Mouse (Mus musculus): ENCODE measurements at regions not wholly inside any gene's neighbourhood (a gene's known extent, or its start where the extent isn't known, plus 50 kb on each side); places are given as distances from the start of the nearest gene placed in this dataset.

- H3K27me3 ChIP-seq (ENCODE audit: control insufficient read depth, insufficient read depth, insufficient read length) = no peaks in the 10 kb centered on the region
- H3K36me3 ChIP-seq (ENCODE audit: control insufficient read depth, insufficient read depth) = no peaks in the 10 kb centered on the region
- H3K4me2 ChIP-seq (ENCODE audit: low read depth) = no peak overlapping the region
- H3K79me2 ChIP-seq (ENCODE audit: control insufficient read depth, insufficient read depth) = no peaks in the 10 kb centered on the region
- H3ac ChIP-seq (ENCODE audit: control insufficient read depth, insufficient read length) = no peak overlapping the region
- H3K4me3 ChIP-seq = no peak overlapping the region
- TF ChIP-seq TCF3 (IDR thresholded peaks at IDR 0.05; ENCODE audit: insufficient read length, low read depth) = no peak
- no peak for TF ChIP-seq MYOG (IDR thresholded peaks at IDR 0.05; ENCODE audit: control insufficient read depth in 1 of 3, insufficient read depth in 1 of 3, insufficient read length in 2 of 3, low read depth in 2 of 3)
- TF ChIP-seq USF1 (IDR thresholded peaks at IDR 0.05; ENCODE audit: low read depth) = no peak
- no peak for TF ChIP-seq MAX (IDR thresholded peaks at IDR 0.05; ENCODE audit: low read depth)
- no peak for TF ChIP-seq POLR2A (IDR thresholded peaks at IDR 0.05; ENCODE audit: insufficient read length, low read depth)
- no peak for TF ChIP-seq E2F4 (IDR thresholded peaks at IDR 0.05; ENCODE audit: insufficient read depth)
Measured at GRCm38 (mm10) chr4:105496176-105496575, 293.5 kb upstream of the Gm12728 start.

- H3K27me3 ChIP-seq (ENCODE audit: control insufficient read depth, insufficient read depth, insufficient read length) = no peaks in the 10 kb centered on the region
- no peaks in the 10 kb centered on the region for H3K36me3 ChIP-seq (ENCODE audit: control insufficient read depth, insufficient read depth)
- no peak overlapping the region for H3ac ChIP-seq (ENCODE audit: control insufficient read depth, insufficient read length)
- H3K4me3 ChIP-seq = no peak overlapping the region
- no peak for TF ChIP-seq SRF (IDR thresholded peaks at IDR 0.05; ENCODE audit: control insufficient read depth, insufficient read length, low read depth)
- no peak for TF ChIP-seq E2F4 (IDR thresholded peaks at IDR 0.05; ENCODE audit: insufficient read depth)
- TF ChIP-seq POLR2AphosphoS2 (IDR thresholded peaks at IDR 0.05; ENCODE audit: insufficient read length, low read depth) = no peak
- TF ChIP-seq USF1 (IDR thresholded peaks at IDR 0.05; ENCODE audit: low read depth) = no peak
- no peak for TF ChIP-seq POLR2A (IDR thresholded peaks at IDR 0.05; ENCODE audit: insufficient read length, low read depth)
- TF ChIP-seq MYOG (IDR thresholded peaks at IDR 0.05; ENCODE audit: control insufficient read depth in 1 of 3, insufficient read depth in 1 of 3, insufficient read length in 2 of 3, low read depth in 2 of 3) = no peak
- no peak for TF ChIP-seq MAX (IDR thresholded peaks at IDR 0.05; ENCODE audit: low read depth)
- TF ChIP-seq MYOD1 (IDR thresholded peaks at IDR 0.05; ENCODE audit: control insufficient read depth in 1 of 3, insufficient read length in 2 of 3, low read depth in 2 of 3) = no peak
- TF ChIP-seq REST (IDR thresholded peaks at IDR 0.05; ENCODE audit: insufficient read depth, insufficient read length) = no peak
- no peak for TF ChIP-seq TCF12 (IDR thresholded peaks at IDR 0.05; ENCODE audit: insufficient read depth, poor library complexity, severe bottlenecking)
- TF ChIP-seq CEBPB (IDR thresholded peaks at IDR 0.05; ENCODE audit: insufficient read depth, poor library complexity, severe bottlenecking) = no peak
- TF ChIP-seq TCF3 (IDR thresholded peaks at IDR 0.05; ENCODE audit: insufficient read length, low read depth) = no peak
- H3K4me2 ChIP-seq (ENCODE audit: low read depth) = no peak overlapping the region
- no peaks in the 10 kb centered on the region for H3K79me2 ChIP-seq (ENCODE audit: control insufficient read depth, insufficient read depth)
Measured at GRCm38 (mm10) chr4:105506190-105506589, 283.5 kb upstream of the Gm12728 start.

- no peaks in the 10 kb centered on the region for H3K36me3 ChIP-seq (ENCODE audit: control insufficient read depth, insufficient read depth)
- no peak overlapping the region for H3K4me3 ChIP-seq
- no peaks in the 10 kb centered on the region for H3K79me2 ChIP-seq (ENCODE audit: control insufficient read depth, insufficient read depth)
- H3K4me2 ChIP-seq (ENCODE audit: low read depth) = no peak overlapping the region
- no peaks in the 10 kb centered on the region for H3K27me3 ChIP-seq (ENCODE audit: control insufficient read depth, insufficient read depth, insufficient read length)
- TF ChIP-seq E2F4 (IDR thresholded peaks at IDR 0.05; ENCODE audit: insufficient read depth) = no peak
- TF ChIP-seq MAX (IDR thresholded peaks at IDR 0.05; ENCODE audit: low read depth) = no peak
- no peak for TF ChIP-seq SRF (IDR thresholded peaks at IDR 0.05; ENCODE audit: control insufficient read depth, insufficient read length, low read depth)
- TF ChIP-seq TCF3 (IDR thresholded peaks at IDR 0.05; ENCODE audit: insufficient read length, low read depth) = no peak
- TF ChIP-seq USF1 (IDR thresholded peaks at IDR 0.05; ENCODE audit: low read depth) = no peak
- TF ChIP-seq POLR2AphosphoS2 (IDR thresholded peaks at IDR 0.05; ENCODE audit: insufficient read length, low read depth) = no peak
- TF ChIP-seq MYOG (IDR thresholded peaks at IDR 0.05; ENCODE audit: control insufficient read depth in 1 of 3, insufficient read depth in 1 of 3, insufficient read length in 2 of 3, low read depth in 2 of 3) = no peak
- TF ChIP-seq TCF12 (IDR thresholded peaks at IDR 0.05; ENCODE audit: insufficient read depth, poor library complexity, severe bottlenecking) = no peak
- no peak for TF ChIP-seq MYOD1 (IDR thresholded peaks at IDR 0.05; ENCODE audit: control insufficient read depth in 1 of 3, insufficient read length in 2 of 3, low read depth in 2 of 3)
- TF ChIP-seq REST (IDR thresholded peaks at IDR 0.05; ENCODE audit: insufficient read depth, insufficient read length) = no peak
- TF ChIP-seq POLR2A (IDR thresholded peaks at IDR 0.05; ENCODE audit: insufficient read length, low read depth) = no peak
- no peak for TF ChIP-seq CEBPB (IDR thresholded peaks at IDR 0.05; ENCODE audit: insufficient read depth, poor library complexity, severe bottlenecking)
- H3ac ChIP-seq (ENCODE audit: control insufficient read depth, insufficient read length) = no peak overlapping the region
Measured at GRCm38 (mm10) chr4:105507221-105507620, 282.4 kb upstream of the Gm12728 start.

- Histone ChIP-seq H3K4me2 (ENCODE audit: low read depth) (no peak overlapping the region), H3K27me3 (ENCODE audit: control insufficient read depth, insufficient read depth, insufficient read length) (no peaks in the 10 kb centered on the region), H3K36me3 (ENCODE audit: control insufficient read depth, insufficient read depth) (no peaks in the 10 kb centered on the region), H3ac (ENCODE audit: control insufficient read depth, insufficient read length) (no peak overlapping the region), H3K4me3 (no peak overlapping the region), H3K79me2 (ENCODE audit: control insufficient read depth, insufficient read depth) (no peaks in the 10 kb centered on the region)
- TF ChIP-seq POLR2AphosphoS2 (IDR thresholded peaks at IDR 0.05; ENCODE audit: insufficient read length, low read depth) (no peak), MYOG (IDR thresholded peaks at IDR 0.05; ENCODE audit: control insufficient read depth in 1 of 3, insufficient read depth in 1 of 3, insufficient read length in 2 of 3, low read depth in 2 of 3) (no peak), E2F4 (IDR thresholded peaks at IDR 0.05; ENCODE audit: insufficient read depth) (no peak), REST (IDR thresholded peaks at IDR 0.05; ENCODE audit: insufficient read depth, insufficient read length) (no peak), SRF (IDR thresholded peaks at IDR 0.05; ENCODE audit: control insufficient read depth, insufficient read length, low read depth) (no peak), MAX (IDR thresholded peaks at IDR 0.05; ENCODE audit: low read depth) (no peak), MYOD1 (IDR thresholded peaks at IDR 0.05; ENCODE audit: control insufficient read depth in 1 of 3, insufficient read length in 2 of 3, low read depth in 2 of 3) (no peak), TCF3 (IDR thresholded peaks at IDR 0.05; ENCODE audit: insufficient read length, low read depth) (no peak), POLR2A (IDR thresholded peaks at IDR 0.05; ENCODE audit: insufficient read length, low read depth) (no peak), TCF12 (IDR thresholded peaks at IDR 0.05; ENCODE audit: insufficient read depth, poor library complexity, severe bottlenecking) (no peak), USF1 (IDR thresholded peaks at IDR 0.05; ENCODE audit: low read depth) (no peak), CEBPB (IDR thresholded peaks at IDR 0.05; ENCODE audit: insufficient read depth, poor library complexity, severe bottlenecking) (no peak)
Measured at GRCm38 (mm10) chr4:105509091-105509490, 280.6 kb upstream of the Gm12728 start.

- Histone ChIP-seq H3K4me2 (ENCODE audit: low read depth) (no peak overlapping the region), H3K36me3 (ENCODE audit: control insufficient read depth, insufficient read depth) (no peaks in the 10 kb centered on the region), H3K4me3 (no peak overlapping the region), H3K27me3 (ENCODE audit: control insufficient read depth, insufficient read depth, insufficient read length) (no peaks in the 10 kb centered on the region), H3ac (ENCODE audit: control insufficient read depth, insufficient read length) (no peak overlapping the region), H3K79me2 (ENCODE audit: control insufficient read depth, insufficient read depth) (no peaks in the 10 kb centered on the region)
- no peak for TF ChIP-seq MAX (IDR thresholded peaks at IDR 0.05; ENCODE audit: low read depth)
- no peak for TF ChIP-seq CEBPB (IDR thresholded peaks at IDR 0.05; ENCODE audit: insufficient read depth, poor library complexity, severe bottlenecking)
- no peak for TF ChIP-seq TCF3 (IDR thresholded peaks at IDR 0.05; ENCODE audit: insufficient read length, low read depth)
- TF ChIP-seq USF1 (IDR thresholded peaks at IDR 0.05; ENCODE audit: low read depth) = no peak
- TF ChIP-seq E2F4 (IDR thresholded peaks at IDR 0.05; ENCODE audit: insufficient read depth) = no peak
- TF ChIP-seq POLR2AphosphoS2 (IDR thresholded peaks at IDR 0.05; ENCODE audit: insufficient read length, low read depth) = no peak
- no peak for TF ChIP-seq POLR2A (IDR thresholded peaks at IDR 0.05; ENCODE audit: insufficient read length, low read depth)
- TF ChIP-seq MYOD1 (IDR thresholded peaks at IDR 0.05; ENCODE audit: control insufficient read depth in 1 of 3, insufficient read length in 2 of 3, low read depth in 2 of 3) = no peak
- TF ChIP-seq SRF (IDR thresholded peaks at IDR 0.05; ENCODE audit: control insufficient read depth, insufficient read length, low read depth) = no peak
- no peak for TF ChIP-seq REST (IDR thresholded peaks at IDR 0.05; ENCODE audit: insufficient read depth, insufficient read length)
- no peak for TF ChIP-seq MYOG (IDR thresholded peaks at IDR 0.05; ENCODE audit: control insufficient read depth in 1 of 3, insufficient read depth in 1 of 3, insufficient read length in 2 of 3, low read depth in 2 of 3)
- TF ChIP-seq TCF12 (IDR thresholded peaks at IDR 0.05; ENCODE audit: insufficient read depth, poor library complexity, severe bottlenecking) = no peak
Measured at GRCm38 (mm10) chr4:105510406-105510805, 279.3 kb upstream of the Gm12728 start.

Data from myocyte (in vitro differentiated cells).